Mouse (Mus musculus) heart, embryonic 15.5 days (tissue): ENCODE data around the gene Pde1a. TPM values are rescaled to one million over a fixed set of nuclear protein-coding genes. Genes with fewer than 3 reads are reported as not detected.

Experiments
- ATAC-seq: fragments of 200-750 bp; cut with Nextera tagmentation; replicated peaks from 2 replicates; pipeline ENCODE4 v1.8.0; 2017; ENCODE audit warnings: low read depth, moderate TSS enrichment; ENCODE audit not compliant: insufficient number of reproducible peaks, insufficient read depth, low FRiP score
- H3K27ac ChIP-seq: fragments of 300-500 bp; sonication (generic); 2 replicates; pipeline ENCODE4 v1.5.1; 2015; ENCODE audit warnings: mild to moderate bottlenecking, inconsistent platforms
- H3K27me3 ChIP-seq: fragments of 300-500 bp; sonication (generic); 2 replicates; pipeline ENCODE4 v1.6.1; 2015; ENCODE audit warnings: inconsistent platforms
- H3K36me3 ChIP-seq: fragments of 300-500 bp; sonication (generic); 2 replicates; pipeline ENCODE4 v1.6.1; 2015; ENCODE audit warnings: mild to moderate bottlenecking, inconsistent platforms
- H3K4me1 ChIP-seq: fragments of 300-500 bp; sonication (generic); replicated peaks from 2 replicates; pipeline ENCODE4 v1.6.1; 2015; ENCODE audit warnings: inconsistent platforms
- H3K4me2 ChIP-seq: fragments of 300-500 bp; sonication (generic); 2 replicates; pipeline ENCODE4 v1.6.1; 2015; ENCODE audit warnings: inconsistent platforms, mild to moderate bottlenecking, moderate library complexity
- H3K4me3 ChIP-seq: fragments of 300-500 bp; sonication (generic); 2 replicates; pipeline ENCODE4 v1.5.1; 2015; ENCODE audit warnings: mild to moderate bottlenecking, inconsistent platforms
- H3K9ac ChIP-seq: fragments of 300-500 bp; sonication (generic); 2 replicates; pipeline ENCODE4 v1.6.1; 2015; ENCODE audit warnings: mild to moderate bottlenecking, inconsistent platforms
- H3K9me3 ChIP-seq: fragments of 300-500 bp; sonication (generic); replicated peaks from 2 replicates; pipeline ENCODE4 v1.6.1; 2016; ENCODE audit warnings: inconsistent platforms
- WGBS: fragments of 180-500 bp; shearing (Covaris S2); methylation state at CpG from one replicate; pipeline ENCODE4 v1.1.7; 2015; ENCODE audit warnings: mixed read lengths; 5-methylcytosine and 5-hydroxymethylcytosine counted together
- polyA plus RNA-seq: library from polyadenylated mRNA; unstranded; fragments of >200 nt; fragmentation: Nextera tagmentation; extraction: Ambion mirVana; gene quantifications from 2 replicates; pipeline ENCODE4 v1.2.1, GENCODE M21; 2015

Pde1a gene
- polyA plus RNA-seq, 1 experiment from 2014 or later, result 26.2 TPM

GRCm38 (mm10) chr2:80086891-80087290 is 42.4 kb downstream of the Pde1a start:
- Histone ChIP-seq H3K27ac (no peak overlapping the region), H3K9me3 (no peaks in the 10 kb centered on the region), H3K4me2 (no peak overlapping the region), H3K36me3 (no peaks in the 10 kb centered on the region), H3K9ac (no peak overlapping the region), H3K4me1 (no peaks in the 10 kb centered on the region), H3K4me3 (no peak overlapping the region), H3K27me3 (no peaks in the 10 kb centered on the region)
- ATAC-seq, result no peak
- WGBS, result 85% methylated on average over 2 of the region's 2 CpGs

GRCm38 (mm10) chr2:80080090-80080821 is 49.0 kb downstream of the Pde1a start:
- ATAC-seq, result no peak
- no peaks in the 10 kb centered on the region for H3K9me3 ChIP-seq
- no peak overlapping the region for H3K4me3 ChIP-seq
- H3K36me3 ChIP-seq, result no peaks in the 10 kb centered on the region
- H3K27ac ChIP-seq, result no peak overlapping the region
- 86% methylated on average over 9 of the region's 9 CpGs for WGBS
- no peak overlapping the region for H3K4me2 ChIP-seq
- no peak overlapping the region for H3K9ac ChIP-seq
- no peaks in the 10 kb centered on the region for H3K27me3 ChIP-seq
- H3K4me1 ChIP-seq, result no peaks in the 10 kb centered on the region

- Histone ChIP-seq H3K9ac (no peak overlapping the region), H3K36me3 (no peaks in the 10 kb centered on the region), H3K4me2 (no peak overlapping the region), H3K4me1 (no peaks in the 10 kb centered on the region), H3K9me3 (no peaks in the 10 kb centered on the region), H3K27ac (no peak overlapping the region), H3K4me3 (no peak overlapping the region), H3K27me3 (no peaks in the 10 kb centered on the region)
- ATAC-seq, result no peak
- 68% methylated on average over 4 of the region's 4 CpGs for WGBS
Observed at GRCm38 (mm10) chr2:80079618-80080017, 49.6 kb downstream of the Pde1a start.

- WGBS, result 69% methylated on average over 4 of the region's 4 CpGs
- ATAC-seq, result no peak
- no peak overlapping the region for H3K4me3 ChIP-seq
- H3K36me3 ChIP-seq, result no peaks in the 10 kb centered on the region
- no peaks in the 10 kb centered on the region for H3K9me3 ChIP-seq
- no peak overlapping the region for H3K4me2 ChIP-seq
- H3K9ac ChIP-seq, result no peak overlapping the region
- H3K27ac ChIP-seq, result no peak overlapping the region
- H3K4me1 ChIP-seq, result no peaks in the 10 kb centered on the region
- no peaks in the 10 kb centered on the region for H3K27me3 ChIP-seq
Observed at GRCm38 (mm10) chr2:80076323-80076722, 52.9 kb downstream of the Pde1a start.

- no peaks in the 10 kb centered on the region for H3K4me1 ChIP-seq
- 83% methylated on average over 2 of the region's 2 CpGs for WGBS
- no peaks in the 10 kb centered on the region for H3K9me3 ChIP-seq
- H3K27me3 ChIP-seq, result no peaks in the 10 kb centered on the region
- H3K27ac ChIP-seq, result no peak overlapping the region
- no peak overlapping the region for H3K4me3 ChIP-seq
- H3K36me3 ChIP-seq, result no peaks in the 10 kb centered on the region
- no peak overlapping the region for H3K9ac ChIP-seq
- ATAC-seq, result no peak
- H3K4me2 ChIP-seq, result no peak overlapping the region
Observed at GRCm38 (mm10) chr2:80074531-80074930, 54.7 kb downstream of the Pde1a start.

- Histone ChIP-seq H3K27me3 (no peaks in the 10 kb centered on the region), H3K9ac (no peak overlapping the region), H3K36me3 (no peaks in the 10 kb centered on the region), H3K4me3 (no peak overlapping the region), H3K4me1 (no peaks in the 10 kb centered on the region), H3K27ac (no peak overlapping the region), H3K9me3 (no peaks in the 10 kb centered on the region), H3K4me2 (no peak overlapping the region)
- 56% methylated on average over 5 of the region's 5 CpGs for WGBS
- ATAC-seq, result no peak
Observed at GRCm38 (mm10) chr2:80074046-80074445, 55.2 kb downstream of the Pde1a start.

GRCm38 (mm10) chr2:80073426-80073825 is 55.8 kb downstream of the Pde1a start:
- Histone ChIP-seq H3K4me2 (no peak overlapping the region), H3K27me3 (no peaks in the 10 kb centered on the region), H3K36me3 (no peaks in the 10 kb centered on the region), H3K4me3 (no peak overlapping the region), H3K27ac (no peak overlapping the region), H3K4me1 (no peaks in the 10 kb centered on the region), H3K9me3 (no peaks in the 10 kb centered on the region), H3K9ac (no peak overlapping the region)
- 77% methylated on average over 2 of the region's 2 CpGs for WGBS
- ATAC-seq, result no peak

GRCm38 (mm10) chr2:80069745-80070144 is 59.5 kb downstream of the Pde1a start:
- WGBS, result 51% methylated on average over 3 of the region's 3 CpGs
- Histone ChIP-seq H3K4me3 (no peak overlapping the region), H3K4me1 (no peaks in the 10 kb centered on the region), H3K9ac (no peak overlapping the region), H3K27me3 (no peaks in the 10 kb centered on the region), H3K9me3 (no peaks in the 10 kb centered on the region), H3K36me3 (no peaks in the 10 kb centered on the region), H3K27ac (no peak overlapping the region), H3K4me2 (no peak overlapping the region)
- no peak for ATAC-seq

GRCm38 (mm10) chr2:80066449-80066848 is 62.8 kb downstream of the Pde1a start:
- H3K27me3 ChIP-seq, result no peaks in the 10 kb centered on the region
- ATAC-seq, result no peak
- no peaks in the 10 kb centered on the region for H3K36me3 ChIP-seq
- no peak overlapping the region for H3K27ac ChIP-seq
- WGBS, result 49% methylated on average over 4 of the region's 4 CpGs
- H3K4me2 ChIP-seq, result no peak overlapping the region
- no peak overlapping the region for H3K9ac ChIP-seq
- no peaks in the 10 kb centered on the region for H3K9me3 ChIP-seq
- no peaks in the 10 kb centered on the region for H3K4me1 ChIP-seq
- no peak overlapping the region for H3K4me3 ChIP-seq

- H3K36me3 ChIP-seq, result no peaks in the 10 kb centered on the region
- H3K27me3 ChIP-seq, result no peaks in the 10 kb centered on the region
- no peak for ATAC-seq
- H3K9ac ChIP-seq, result no peak overlapping the region
- H3K4me2 ChIP-seq, result no peak overlapping the region
- H3K9me3 ChIP-seq, result no peaks in the 10 kb centered on the region
- peaks cover 3% of the 10 kb centered on the region; the same call in 1 of the 2 replicates for H3K4me1 ChIP-seq
- H3K27ac ChIP-seq, result no peak overlapping the region
- H3K4me3 ChIP-seq, result no peak overlapping the region
Observed at GRCm38 (mm10) chr2:80056062-80056461, 73.2 kb downstream of the Pde1a start.

- H3K9me3 ChIP-seq, result no peaks in the 10 kb centered on the region
- H3K36me3 ChIP-seq, result no peaks in the 10 kb centered on the region
- H3K9ac ChIP-seq, result no peak overlapping the region
- peaks cover 3% of the 10 kb centered on the region; the same call in 1 of the 2 replicates for H3K4me1 ChIP-seq
- H3K4me2 ChIP-seq, result no peak overlapping the region
- peak; percentile 27; the same call in 1 of the 2 replicates for ATAC-seq
- no peak overlapping the region for H3K4me3 ChIP-seq
- WGBS, result 54% methylated on average over 3 of the region's 3 CpGs
- H3K27ac ChIP-seq, result 0 out of 2 replicates have a peak overlapping the region, but pooled peaks have one; percentile 51
- no peaks in the 10 kb centered on the region for H3K27me3 ChIP-seq
Observed at GRCm38 (mm10) chr2:80054042-80054441, 75.2 kb downstream of the Pde1a start.
